Mouse (Mus musculus) splenic B cell, adult 2 months (primary cell): ENCODE data around the gene Sncg.
"Not testable (repeated sequence)": the region's sequence is repeated elsewhere in the genome, so short reads cannot be mapped to it uniquely, and the experiment has no call there.

Source experiments
- DNase-seq: peaks from one replicate; pipeline ENCODE4 v3.0.0-alpha.2; 2011; ENCODE audit warnings: low read depth, low spot score
- H3K27me3 ChIP-seq: 2 replicates; pipeline ENCODE4 v1.6.1; 2012; ENCODE audit warnings: mild to moderate bottlenecking, low read length, moderate library complexity, mixed read lengths; ENCODE audit not compliant: control insufficient read depth, poor library complexity, insufficient read depth, severe bottlenecking
- H3K36me3 ChIP-seq: 2 replicates; pipeline ENCODE4 v1.6.1; 2012; ENCODE audit warnings: mild to moderate bottlenecking, low read length, moderate library complexity, mixed read lengths; ENCODE audit not compliant: control insufficient read depth, poor library complexity, insufficient read depth, severe bottlenecking

Gene Sncg

DNA sequence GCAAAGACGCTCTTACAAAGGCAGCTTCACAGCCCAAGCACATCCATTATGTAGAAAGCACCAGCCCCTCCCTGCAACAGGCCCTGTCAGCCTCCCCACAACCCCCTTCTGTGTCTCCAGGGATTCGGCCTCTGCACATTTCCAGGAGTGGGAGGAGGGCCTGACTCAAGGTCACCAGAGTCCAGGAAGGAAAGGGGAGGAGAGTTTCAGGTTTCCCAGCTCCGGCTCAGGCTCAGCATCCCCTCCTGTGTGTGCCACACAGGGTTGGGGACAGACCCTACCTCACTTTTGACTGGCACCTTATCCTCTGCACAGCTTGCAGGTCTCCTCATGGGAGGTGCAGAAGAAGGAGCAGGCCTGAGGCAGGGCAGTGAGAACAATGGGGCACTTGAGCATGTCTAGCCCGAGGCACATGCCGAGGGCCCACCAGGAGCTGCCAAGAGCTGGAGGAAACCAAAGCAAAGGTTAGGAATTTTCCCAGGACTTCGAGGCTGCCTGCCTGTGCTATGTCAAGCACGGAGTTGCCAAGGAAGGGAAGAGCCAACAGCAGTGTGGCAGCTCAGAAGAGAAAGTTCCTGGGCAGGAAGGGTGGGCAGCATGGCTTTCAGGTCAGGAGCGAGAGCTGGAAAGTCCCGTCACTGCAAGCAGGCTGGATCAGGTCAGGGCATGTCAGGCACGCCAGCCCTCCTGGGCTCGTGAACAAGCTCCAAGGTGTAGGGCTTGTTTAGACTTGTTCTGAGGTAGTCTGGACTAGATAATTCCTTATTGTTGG, 4.2 kb upstream of the Sncg start:
- Histone ChIP-seq H3K36me3 (no peaks in the 10 kb centered on the region), H3K27me3 (no peaks in the 10 kb centered on the region)
- DNase-seq, result no peak

DNA sequence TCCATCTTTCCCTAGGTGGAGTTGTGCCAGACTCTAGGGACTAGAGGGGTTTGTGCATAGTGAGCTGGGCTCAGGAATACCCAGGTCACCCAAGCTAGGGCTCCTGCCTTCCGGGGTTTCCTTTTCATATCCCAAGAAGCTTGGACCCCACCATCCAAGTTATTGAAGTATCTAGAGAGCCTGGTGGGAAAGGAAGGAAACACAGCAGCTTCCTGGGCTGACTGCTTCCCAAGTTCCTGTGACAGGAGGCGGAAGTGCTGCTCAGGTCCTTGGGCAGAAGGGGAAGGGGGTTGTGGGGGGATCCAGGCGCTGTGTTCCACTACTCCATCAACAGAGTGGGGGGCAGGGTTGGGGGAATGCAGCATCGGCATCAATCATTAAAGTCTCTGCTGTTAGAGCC, 2.5 kb upstream of the Sncg start:
- no peaks in the 10 kb centered on the region for H3K27me3 ChIP-seq
- DNase-seq, result no peak
- H3K36me3 ChIP-seq, result no peaks in the 10 kb centered on the region

DNA sequence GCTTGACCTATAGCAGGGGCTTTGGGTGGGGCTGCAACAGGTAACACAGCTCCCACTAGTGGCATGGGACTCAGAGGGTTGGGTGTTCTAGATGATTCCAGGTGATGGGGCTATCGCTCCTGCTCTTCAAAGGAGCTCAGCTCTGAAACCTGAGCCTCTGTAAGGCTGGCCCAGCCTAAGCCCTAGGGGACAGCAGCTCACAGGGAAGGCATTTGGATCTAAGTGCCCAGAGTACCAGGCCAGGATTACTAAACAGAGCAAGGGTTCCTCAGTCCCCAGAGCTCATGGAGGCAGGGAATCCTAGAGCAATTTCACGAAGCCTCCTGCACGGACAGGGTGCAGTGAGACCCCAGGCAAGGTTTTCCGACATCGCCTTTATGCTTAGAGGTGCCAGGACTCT, 1.4 kb upstream of the Sncg start:
- H3K27me3 ChIP-seq, result no peaks in the 10 kb centered on the region
- H3K36me3 ChIP-seq, result no peaks in the 10 kb centered on the region
- no peak for DNase-seq

DNA sequence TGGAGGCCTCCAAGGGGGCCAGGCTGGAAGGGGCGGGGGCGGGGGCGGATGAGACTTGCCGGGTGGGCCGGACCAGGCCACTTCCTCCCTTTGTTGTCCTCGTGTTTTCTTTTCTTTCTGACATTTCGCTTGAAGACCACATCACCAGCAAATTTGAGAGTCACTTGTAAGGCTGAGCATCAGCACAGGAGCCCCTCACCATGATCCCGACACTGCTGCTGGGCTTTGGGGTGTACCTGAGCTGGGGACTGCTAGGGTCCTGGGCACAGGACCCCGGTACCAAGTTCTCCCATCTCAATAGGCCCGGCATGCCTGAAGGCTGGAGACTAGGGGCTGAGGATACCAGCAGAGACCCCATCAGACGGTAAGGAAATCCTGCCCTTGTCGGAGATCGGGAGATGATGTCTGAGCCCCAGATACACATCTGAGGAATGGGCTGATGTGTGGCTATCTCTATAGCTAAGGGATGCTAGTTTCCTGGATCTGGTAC, 871 bp upstream of the Sncg start, which contains the start of gene Mmrn2:
Gene Mmrn2, plus strand, starts transcription at position 51 of the 490 bp plus-strand sequence.
- DNase-seq, result no peak
- Histone ChIP-seq H3K27me3 (no peaks in the 10 kb centered on the region), H3K36me3 (no peaks in the 10 kb centered on the region)

DNA sequence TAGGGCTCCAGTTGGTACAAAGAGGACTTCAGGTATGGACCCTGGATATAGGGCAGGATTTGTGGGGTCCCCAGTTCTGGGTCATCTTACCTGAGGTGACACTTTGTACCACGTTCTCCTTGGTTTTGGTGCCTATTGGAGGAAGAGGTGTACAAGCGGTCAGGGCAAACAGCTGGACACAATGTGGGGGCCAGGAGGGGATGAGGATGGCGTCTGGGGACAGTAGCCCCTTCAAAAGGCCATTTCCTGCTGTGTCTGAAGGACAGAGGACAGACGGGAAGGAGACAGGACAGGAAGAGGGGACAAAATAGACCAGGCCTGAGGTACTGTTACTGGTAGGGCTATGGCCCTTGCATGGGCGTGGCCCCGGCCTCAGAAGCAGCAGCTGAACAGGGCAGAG, 1.0 kb downstream of the Sncg start:
- DNase-seq, result no peak
- H3K27me3 ChIP-seq, result no peaks in the 10 kb centered on the region
- no peaks in the 10 kb centered on the region for H3K36me3 ChIP-seq

DNA sequence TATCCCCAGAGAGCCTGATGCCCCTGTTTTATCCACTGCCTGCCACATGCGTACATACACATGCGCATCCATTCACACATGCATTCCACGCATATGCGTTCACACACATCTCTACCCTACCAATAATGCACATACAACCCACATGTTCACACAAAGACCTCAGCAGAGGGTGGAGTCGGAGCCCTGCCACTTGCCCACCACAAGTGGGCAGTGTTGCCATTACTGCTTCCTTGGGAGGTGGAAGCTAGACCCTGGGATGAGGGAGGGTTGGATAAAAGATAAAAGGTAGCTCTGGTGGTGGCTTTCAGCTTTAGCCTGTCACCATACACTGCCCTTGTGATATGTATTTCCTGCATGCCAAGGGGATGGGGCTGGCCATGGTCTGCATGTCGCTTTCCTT, 1.9 kb downstream of the Sncg start:
- Histone ChIP-seq H3K27me3 (no peaks in the 10 kb centered on the region), H3K36me3 (no peaks in the 10 kb centered on the region)
- DNase-seq, result no peak

DNA sequence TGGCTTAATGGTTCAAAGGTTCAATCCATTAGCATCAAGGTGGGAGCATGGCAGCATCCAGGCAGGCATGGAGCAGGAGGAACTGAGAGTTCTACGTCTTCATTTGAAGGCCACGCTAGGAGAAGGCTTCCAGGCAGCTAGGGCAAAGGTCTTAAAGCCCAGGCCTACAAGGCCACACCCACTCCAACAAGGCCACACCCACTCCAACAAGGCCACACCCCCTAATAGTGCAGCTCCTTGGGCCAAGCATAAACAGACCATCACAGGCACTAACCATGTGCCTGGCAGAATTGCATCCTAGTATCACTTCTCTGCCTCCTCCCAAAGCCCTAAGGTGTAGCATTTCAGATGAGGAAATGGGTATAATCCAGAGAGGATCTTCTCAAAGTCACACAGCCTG, 2.8 kb downstream of the Sncg start:
- no peak for DNase-seq
- Histone ChIP-seq H3K36me3 (no peaks in the 10 kb centered on the region), H3K27me3 (no peaks in the 10 kb centered on the region)

DNA sequence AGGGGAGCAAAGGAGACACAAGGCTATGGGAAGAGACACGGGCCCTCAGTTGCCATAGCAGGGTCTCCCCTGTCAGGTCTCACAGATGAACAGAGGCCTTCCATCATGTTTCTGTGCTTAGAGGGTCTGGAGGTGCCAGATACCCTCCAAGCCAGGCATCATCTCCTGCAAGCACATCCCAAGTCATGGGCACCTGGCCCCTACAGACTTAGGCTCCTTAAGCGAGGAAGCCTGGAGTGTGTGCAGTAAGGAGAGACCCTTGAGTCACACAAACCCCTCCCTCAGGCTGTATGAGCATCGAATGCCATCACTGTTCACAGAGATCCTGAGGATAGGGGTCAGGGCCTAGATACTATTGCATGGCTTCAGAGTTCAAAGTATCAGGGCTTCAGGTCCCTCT, 3.7 kb downstream of the Sncg start:
- no peaks in the 10 kb centered on the region for H3K27me3 ChIP-seq
- no peak for DNase-seq
- H3K36me3 ChIP-seq, result no peaks in the 10 kb centered on the region

DNA sequence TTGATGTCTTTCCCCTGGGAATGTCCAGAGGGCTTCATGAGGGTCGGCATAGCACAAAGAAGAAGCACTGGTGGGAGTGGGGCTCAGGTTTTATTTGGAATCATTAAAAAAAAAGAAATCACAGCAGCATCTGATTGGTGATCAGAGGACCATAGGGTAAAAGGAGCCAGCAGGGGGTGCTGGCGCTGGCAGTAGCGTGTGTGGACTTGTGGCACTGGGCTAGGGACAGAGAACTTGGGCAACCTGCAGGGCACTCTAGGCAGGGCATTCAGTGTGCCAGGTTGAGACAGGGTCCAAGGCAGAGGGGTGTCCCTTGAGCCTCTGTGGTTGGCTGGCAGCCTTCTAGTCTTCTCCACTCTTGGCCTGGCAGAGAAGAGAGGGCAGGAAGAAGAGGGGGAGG, 4.4 kb downstream of the Sncg start:
- Histone ChIP-seq H3K27me3 (no peaks in the 10 kb centered on the region), H3K36me3 (no peaks in the 10 kb centered on the region)
- no peak for DNase-seq

DNA sequence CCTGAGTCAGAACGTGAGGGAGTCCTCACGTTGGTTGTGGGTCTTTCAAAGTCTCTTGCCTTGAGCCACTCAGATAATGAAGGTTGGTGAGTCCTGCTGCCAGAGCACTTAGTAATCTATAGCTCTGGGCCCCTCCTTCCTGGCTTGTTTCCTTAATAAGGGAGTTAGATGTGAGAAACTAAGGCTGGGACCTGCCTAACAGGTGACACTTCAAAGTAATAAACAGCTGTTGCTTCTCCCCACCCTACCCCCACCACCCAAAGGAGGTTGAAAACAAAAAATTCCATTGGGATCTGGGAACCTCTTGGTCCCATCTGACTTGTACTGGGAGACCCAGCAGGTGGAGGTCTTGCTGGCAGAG, 9.5 kb downstream of the Sncg start:
- DNase-seq, result no peak
- Histone ChIP-seq H3K27me3 (no peaks in the 10 kb centered on the region), H3K36me3 (no peaks in the 10 kb centered on the region)

DNA sequence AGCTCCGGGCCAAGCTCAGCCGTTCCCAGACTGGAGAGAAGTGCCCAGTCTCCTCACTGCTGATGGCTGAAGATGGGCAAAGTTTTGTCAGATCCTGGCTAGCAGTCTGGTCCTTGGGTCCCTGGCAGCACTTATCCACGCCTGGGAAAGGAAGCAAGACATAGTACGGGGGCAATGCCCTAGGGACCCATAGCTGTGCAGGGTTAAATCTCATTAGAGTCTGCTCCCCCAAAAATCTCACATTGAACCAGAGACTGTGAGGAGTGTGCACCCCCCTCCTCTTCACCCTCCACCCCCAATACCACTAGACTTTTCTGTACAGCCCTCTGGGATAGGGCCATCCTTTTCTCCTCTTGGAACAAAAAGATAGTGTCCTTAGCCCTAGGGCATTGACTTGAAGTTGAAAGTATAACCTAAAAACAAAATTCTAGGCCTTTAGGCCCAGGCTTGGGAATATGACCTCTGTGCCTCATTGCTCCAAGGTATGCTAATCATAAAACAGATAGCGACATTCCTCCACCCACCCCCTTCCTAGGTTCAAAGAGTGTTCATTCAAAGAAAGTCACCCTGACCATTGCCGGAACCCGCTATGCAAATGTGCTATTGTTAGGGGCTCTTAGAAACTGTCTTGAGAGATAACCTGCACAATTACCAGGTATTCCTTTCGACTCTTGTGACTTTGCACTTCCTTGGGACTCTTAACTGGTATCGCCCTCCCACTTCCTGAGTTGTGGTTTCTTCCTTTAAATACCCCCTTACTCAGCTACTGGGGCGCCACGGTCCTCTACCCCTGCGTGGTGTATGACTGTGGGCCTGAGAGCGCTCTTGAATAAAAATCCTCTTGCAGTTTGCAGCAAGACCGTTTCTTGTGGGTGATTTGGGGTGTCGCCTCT, 10.1 kb downstream of the Sncg start:
- DNase-seq, H3K27me3 ChIP-seq: not testable (repeated sequence)

DNA sequence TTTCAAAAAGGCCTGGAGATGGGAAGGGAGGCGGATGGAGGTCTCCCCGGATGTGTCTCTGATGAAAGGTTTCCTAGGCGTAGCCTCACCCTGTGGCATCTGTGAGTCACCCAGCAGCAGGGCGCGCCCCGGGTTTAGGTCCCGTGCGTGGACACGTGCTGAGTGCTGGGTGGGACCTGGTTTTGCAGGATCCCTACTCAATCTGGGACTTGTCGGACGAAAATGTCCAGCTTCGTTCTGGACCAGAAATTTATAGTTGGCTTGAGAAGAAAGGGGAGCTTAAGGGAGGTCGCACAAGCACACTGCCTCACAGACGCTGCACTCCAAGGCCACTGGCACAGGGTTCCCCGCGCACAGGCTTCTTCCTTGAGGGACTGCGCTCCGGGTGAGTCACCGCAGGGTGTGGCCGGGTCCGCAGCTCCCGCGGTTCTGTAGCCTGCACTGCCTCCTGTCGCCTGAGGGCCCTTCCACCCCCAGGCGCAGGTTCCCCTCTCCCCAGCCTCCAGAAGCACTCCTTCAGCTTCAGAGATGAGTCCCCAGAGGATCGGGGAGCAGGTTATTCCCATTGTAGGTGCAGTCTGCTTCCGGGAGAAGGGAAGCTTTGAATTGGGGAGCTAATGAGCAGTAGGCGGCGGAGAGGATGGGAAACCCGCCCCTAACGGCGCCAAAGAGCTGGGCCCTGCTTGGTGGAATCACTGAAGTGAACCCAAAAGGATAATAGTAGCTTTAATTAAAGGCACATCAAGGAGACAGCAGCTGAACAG, 10.9 kb downstream of the Sncg start:
- no peak for DNase-seq
- Histone ChIP-seq H3K27me3 (no peaks in the 10 kb centered on the region), H3K36me3 (no peaks in the 10 kb centered on the region)

More for the DNA sequence above, 10.1 kb downstream of the Sncg start:
- H3K36me3 ChIP-seq, result not testable (repeated sequence)

DNA sequence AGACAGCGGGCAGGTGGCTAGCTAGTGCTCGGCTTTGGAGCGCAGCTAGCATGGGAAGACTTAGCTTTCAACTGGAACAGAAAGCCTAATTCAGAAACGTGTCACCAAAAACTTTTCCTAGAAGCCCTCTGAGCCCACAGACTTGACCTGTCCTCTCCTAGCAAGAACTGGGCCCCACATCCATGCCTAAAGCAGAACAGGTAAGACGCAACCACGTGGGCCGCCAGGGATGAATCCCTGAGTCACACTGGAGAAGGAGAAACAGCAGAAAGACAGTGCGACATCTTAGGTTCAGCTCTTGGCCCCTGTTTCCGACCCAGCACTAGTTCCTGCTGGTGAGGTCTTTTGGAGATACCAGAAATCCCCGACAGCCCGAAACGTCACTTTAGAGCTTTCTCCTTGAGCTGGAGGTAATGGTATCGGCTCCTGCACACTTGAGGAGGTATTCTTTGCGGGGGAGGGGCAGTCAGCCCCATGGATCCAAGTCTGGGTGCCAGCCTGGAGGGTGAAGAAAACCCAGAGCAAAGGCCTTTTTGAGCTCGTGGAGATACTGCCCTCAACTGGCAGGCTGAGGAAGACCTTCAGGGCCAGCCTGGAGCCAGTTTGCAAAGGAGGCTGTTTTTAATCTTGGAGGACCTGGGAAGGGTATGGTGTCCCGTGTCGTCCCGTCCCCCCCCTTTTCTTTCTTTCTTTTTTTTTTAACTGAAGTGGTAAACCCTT, 11.7 kb downstream of the Sncg start:
- peak; percentile 41 for DNase-seq
- Histone ChIP-seq H3K36me3 (no peaks in the 10 kb centered on the region), H3K27me3 (no peaks in the 10 kb centered on the region)

DNA sequence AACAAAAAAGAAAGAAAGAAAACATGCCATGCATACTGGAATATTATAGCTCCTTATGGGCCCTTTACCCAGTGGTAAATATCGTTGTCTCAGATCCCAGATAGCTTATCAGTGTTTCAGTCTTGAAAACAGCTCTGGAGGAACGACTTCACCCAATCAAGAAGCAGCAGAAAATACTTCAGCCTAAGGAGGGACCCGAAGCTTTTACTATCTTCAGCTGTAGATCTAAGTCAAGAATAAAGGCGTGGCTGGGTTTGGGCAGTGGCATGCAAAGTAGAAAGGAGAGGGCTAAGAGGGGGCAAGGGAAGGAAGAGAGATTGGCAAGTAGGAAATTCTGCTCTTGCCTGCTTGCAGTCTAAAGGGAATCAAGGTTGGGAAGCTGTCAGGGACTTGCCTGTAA, 12.5 kb downstream of the Sncg start:
- Histone ChIP-seq H3K27me3 (no peaks in the 10 kb centered on the region), H3K36me3 (no peaks in the 10 kb centered on the region)
- DNase-seq, result no peak
